Mouse (Mus musculus) forebrain, embryonic 14.5 days (tissue): ENCODE data around the gene Gpat2. TPM values are rescaled to one million over a fixed set of nuclear protein-coding genes. Genes with fewer than 3 reads are reported as not detected.

Source experiments
- ATAC-seq: fragments of 200-750 bp; cut with Nextera tagmentation; 2 replicates; pipeline ENCODE4 v1.8.0; 2017; ENCODE audit warnings: mild to moderate bottlenecking, moderate library complexity
- DNase-seq: peaks from one replicate; pipeline ENCODE4 v3.0.0-alpha.2; 2015; ENCODE audit warnings: low spot score
- H3K27ac ChIP-seq: fragments of 300-500 bp; sonication (generic); 2 replicates; pipeline ENCODE4 v1.5.1; 2014; ENCODE audit warnings: low read depth, mild to moderate bottlenecking, control low read depth, low read length, moderate library complexity
- H3K27me3 ChIP-seq: fragments of 300-500 bp; sonication (generic); replicated peaks from 2 replicates; pipeline ENCODE4 v1.6.1; 2014; ENCODE audit warnings: low read length, control low read depth, mixed read lengths; ENCODE audit not compliant: control insufficient read depth, insufficient read depth
- H3K36me3 ChIP-seq: fragments of 300-500 bp; sonication (generic); 2 replicates; pipeline ENCODE4 v1.6.1; 2014; ENCODE audit warnings: low read length, control low read depth; ENCODE audit not compliant: control insufficient read depth, insufficient read depth
- H3K4me1 ChIP-seq: fragments of 300-500 bp; sonication (generic); 2 replicates; pipeline ENCODE4 v1.6.1; 2014; ENCODE audit warnings: antibody characterized with exemption, low read length, control low read depth; ENCODE audit not compliant: control insufficient read depth, insufficient read depth
- H3K4me2 ChIP-seq: fragments of 300-500 bp; sonication (generic); 2 replicates; pipeline ENCODE4 v1.6.1; 2014; ENCODE audit warnings: mild to moderate bottlenecking, control low read depth, low read length
- H3K4me3 ChIP-seq: fragments of 300-500 bp; sonication (generic); 2 replicates; pipeline ENCODE4 v1.5.1; 2014; ENCODE audit warnings: low read depth, low read length, control low read depth
- H3K9ac ChIP-seq: fragments of 300-500 bp; sonication (generic); 2 replicates; pipeline ENCODE4 v1.6.1; 2014; ENCODE audit warnings: mild to moderate bottlenecking, low read length, control low read depth, moderate library complexity
- H3K9me3 ChIP-seq: fragments of 300-500 bp; sonication (generic); replicated peaks from 2 replicates; pipeline ENCODE4 v1.6.1; 2016; ENCODE audit warnings: low read length, control low read depth, mixed read lengths; ENCODE audit not compliant: control insufficient read depth
- WGBS: fragments of 180-500 bp; shearing (Covaris S2); extraction: QIAGEN DNeasy Blood & Tissue Kit; methylation state at CpG from one replicate; pipeline ENCODE4 v1.1.7; 2014; 5-methylcytosine and 5-hydroxymethylcytosine counted together
- polyA plus RNA-seq: library from polyadenylated mRNA; unstranded; fragments of >200 nt; fragmentation: Nextera tagmentation; extraction: Ambion mirVana; gene quantifications from 2 replicates; pipeline ENCODE4 v1.2.1, GENCODE M21; 2014

Gene Gpat2
- polyA plus RNA-seq = 0.21 TPM in 1 of 2 replicates, not detected in the other

GRCm38 (mm10) chr2:127424977-127425376 is at the start of gene Gpat2:
Gene Gpat2, plus strand, starts transcription at chr2:127425199.
- no peak for DNase-seq
- Histone ChIP-seq H3K4me2 (no peak within 1 kb of the TSS), H3K27ac (no peak within 1 kb of the TSS), H3K27me3 (no peaks in the 10 kb centered on the region), H3K4me3 (no peak within 1 kb of the TSS), H3K36me3 (no peaks in the 10 kb centered on the region), H3K9me3 (no peaks in the 10 kb centered on the region), H3K4me1 (no peaks in the 10 kb centered on the region), H3K9ac (no peak within 1 kb of the TSS)
- no peak for ATAC-seq
- 86% methylated on average over 17 of the region's 17 CpGs for WGBS

GRCm38 (mm10) chr2:127375759-127376341 is 49.1 kb upstream of the Gpat2 start:
- no peaks in the 10 kb centered on the region for H3K4me1 ChIP-seq
- DNase-seq = no peak
- 52% methylated on average over 7 of the region's 7 CpGs for WGBS

GRCm38 (mm10) chr2:127376423-127377051 is 48.5 kb upstream of the Gpat2 start:
- Histone ChIP-seq H3K27me3 (no peaks in the 10 kb centered on the region), H3K36me3 (no peaks in the 10 kb centered on the region), H3K4me3 (no peak overlapping the region), H3K9me3 (no peaks in the 10 kb centered on the region), H3K4me1 (no peaks in the 10 kb centered on the region), H3K9ac (no peak overlapping the region), H3K4me2 (no peak overlapping the region), H3K27ac (no peak overlapping the region)
- DNase-seq (no peak), ATAC-seq (no peak)
- 79% methylated on average over 6 of the region's 6 CpGs for WGBS

More at GRCm38 (mm10) chr2:127375759-127376341, 49.1 kb upstream of the Gpat2 start:
- ATAC-seq = no peak
- H3K4me3 ChIP-seq = no peak overlapping the region
- no peak overlapping the region for H3K4me2 ChIP-seq
- no peak overlapping the region for H3K27ac ChIP-seq
- H3K9ac ChIP-seq = no peak overlapping the region
- no peaks in the 10 kb centered on the region for H3K36me3 ChIP-seq
- no peaks in the 10 kb centered on the region for H3K9me3 ChIP-seq
- no peaks in the 10 kb centered on the region for H3K27me3 ChIP-seq

GRCm38 (mm10) chr2:127377942-127378610 is 46.9 kb upstream of the Gpat2 start:
- WGBS = 62% methylated on average over 7 of the region's 7 CpGs
- H3K4me1 ChIP-seq = no peaks in the 10 kb centered on the region
- no peaks in the 10 kb centered on the region for H3K9me3 ChIP-seq
- H3K9ac ChIP-seq = no peak overlapping the region
- no peak overlapping the region for H3K4me3 ChIP-seq
- peak; percentile 67; the same call in 1 of the 2 replicates for ATAC-seq
- H3K27ac ChIP-seq = no peak overlapping the region
- H3K36me3 ChIP-seq = no peaks in the 10 kb centered on the region
- H3K27me3 ChIP-seq = no peaks in the 10 kb centered on the region
- no peak overlapping the region for H3K4me2 ChIP-seq
- peak; percentile 53 for DNase-seq

GRCm38 (mm10) chr2:127378611-127378990 is 46.4 kb upstream of the Gpat2 start:
- H3K4me3 ChIP-seq = no peak overlapping the region
- ATAC-seq (no peak), DNase-seq (no peak)
- no peak overlapping the region for H3K9ac ChIP-seq
- no peak overlapping the region for H3K27ac ChIP-seq
- no peak overlapping the region for H3K4me2 ChIP-seq
- no peaks in the 10 kb centered on the region for H3K36me3 ChIP-seq
- no peaks in the 10 kb centered on the region for H3K9me3 ChIP-seq
- 79% methylated on average over 7 of the region's 7 CpGs for WGBS
- H3K4me1 ChIP-seq = no peaks in the 10 kb centered on the region
- no peaks in the 10 kb centered on the region for H3K27me3 ChIP-seq

- H3K4me2 ChIP-seq = no peak overlapping the region
- H3K27me3 ChIP-seq = no peaks in the 10 kb centered on the region
- H3K4me3 ChIP-seq = no peak overlapping the region
- no peak overlapping the region for H3K9ac ChIP-seq
- no peaks in the 10 kb centered on the region for H3K36me3 ChIP-seq
- no peak overlapping the region for H3K27ac ChIP-seq
- no peaks in the 10 kb centered on the region for H3K9me3 ChIP-seq
- WGBS = 82% methylated on average over 3 of the region's 3 CpGs
- DNase-seq (no peak), ATAC-seq (no peak)
- no peaks in the 10 kb centered on the region for H3K4me1 ChIP-seq
Measured at GRCm38 (mm10) chr2:127379250-127379649, 45.7 kb upstream of the Gpat2 start.

- Histone ChIP-seq H3K9ac (no peak overlapping the region), H3K4me2 (no peak overlapping the region), H3K27me3 (no peaks in the 10 kb centered on the region), H3K36me3 (no peaks in the 10 kb centered on the region), H3K4me1 (no peaks in the 10 kb centered on the region), H3K27ac (no peak overlapping the region), H3K4me3 (no peak overlapping the region), H3K9me3 (no peaks in the 10 kb centered on the region)
- DNase-seq (no peak), ATAC-seq (no peak)
- WGBS = 76% methylated on average over 7 of the region's 7 CpGs
Measured at GRCm38 (mm10) chr2:127383881-127384280, 41.1 kb upstream of the Gpat2 start.

- WGBS = 86% methylated on average over 2 of the region's 2 CpGs
- no peaks in the 10 kb centered on the region for H3K4me1 ChIP-seq
Measured at GRCm38 (mm10) chr2:127387521-127387920, 37.5 kb upstream of the Gpat2 start.

GRCm38 (mm10) chr2:127390352-127390751 is 34.6 kb upstream of the Gpat2 start:
- Histone ChIP-seq H3K9ac (no peak overlapping the region), H3K9me3 (no peaks in the 10 kb centered on the region), H3K4me1 (no peaks in the 10 kb centered on the region), H3K36me3 (no peaks in the 10 kb centered on the region), H3K4me2 (no peak overlapping the region), H3K27ac (no peak overlapping the region), H3K27me3 (no peaks in the 10 kb centered on the region), H3K4me3 (no peak overlapping the region)
- DNase-seq = no peak
- WGBS = 92% methylated on average over 3 of the region's 3 CpGs
- no peak for ATAC-seq

More at GRCm38 (mm10) chr2:127387521-127387920, 37.5 kb upstream of the Gpat2 start:
- H3K4me3 ChIP-seq = no peak overlapping the region
- DNase-seq = no peak
- H3K9me3 ChIP-seq = no peaks in the 10 kb centered on the region
- no peak overlapping the region for H3K27ac ChIP-seq
- H3K4me2 ChIP-seq = no peak overlapping the region
- H3K36me3 ChIP-seq = no peaks in the 10 kb centered on the region
- no peak for ATAC-seq
- no peak overlapping the region for H3K9ac ChIP-seq
- H3K27me3 ChIP-seq = no peaks in the 10 kb centered on the region
